Mouse (Mus musculus) hindbrain, embryonic 15.5 days (tissue): Measurements from ENCODE around the gene Tmem56. TPM values are rescaled to one million over a fixed set of nuclear protein-coding genes. Genes with fewer than 3 reads are reported as not detected.

Experiments used
- ATAC-seq: fragments of 200-750 bp; cut with Nextera tagmentation; 2 replicates; pipeline ENCODE4 v1.8.0; 2017; ENCODE audit warnings: low read depth, moderate number of reproducible peaks, moderate TSS enrichment; ENCODE audit not compliant: low FRiP score
- H3K27ac ChIP-seq: fragments of 300-500 bp; sonication (generic); replicated peaks from 2 replicates; pipeline ENCODE4 v1.5.1; 2015; ENCODE audit warnings: mild to moderate bottlenecking, inconsistent platforms
- H3K27me3 ChIP-seq: fragments of 300-500 bp; sonication (generic); 2 replicates; pipeline ENCODE4 v1.6.1; 2015; ENCODE audit warnings: control low read depth, inconsistent platforms
- H3K36me3 ChIP-seq: fragments of 300-500 bp; sonication (generic); 2 replicates; pipeline ENCODE4 v1.6.1; 2015; ENCODE audit warnings: control low read depth, inconsistent platforms
- H3K4me1 ChIP-seq: fragments of 300-500 bp; sonication (generic); replicated peaks from 2 replicates; pipeline ENCODE4 v1.6.1; 2015; ENCODE audit warnings: control low read depth, inconsistent platforms
- H3K4me2 ChIP-seq: fragments of 300-500 bp; sonication (generic); 2 replicates; pipeline ENCODE4 v1.6.1; 2015; ENCODE audit warnings: moderate library complexity, mild to moderate bottlenecking, inconsistent platforms
- H3K4me3 ChIP-seq: fragments of 300-500 bp; sonication (generic); 2 replicates; pipeline ENCODE4 v1.5.1; 2015; ENCODE audit warnings: mild to moderate bottlenecking, inconsistent platforms
- H3K9ac ChIP-seq: fragments of 300-500 bp; sonication (generic); 2 replicates; pipeline ENCODE4 v1.6.1; 2015; ENCODE audit warnings: inconsistent platforms
- H3K9me3 ChIP-seq: fragments of 300-500 bp; sonication (generic); 2 replicates; pipeline ENCODE4 v1.6.1; 2016; ENCODE audit warnings: control low read depth, inconsistent platforms
- WGBS: fragments of 180-500 bp; shearing (Covaris S2); methylation state at CpG from one replicate; pipeline ENCODE4 v1.1.7; 2015; 5-methylcytosine and 5-hydroxymethylcytosine counted together
- polyA plus RNA-seq: library from polyadenylated mRNA; unstranded; fragments of >200 nt; fragmentation: Nextera tagmentation; extraction: Ambion mirVana; gene quantifications from 2 replicates; pipeline ENCODE4 v1.2.1, GENCODE M21; 2015

Gene Tmem56
- polyA plus RNA-seq, 1 experiment from 2014 or later, result 2.6 TPM

DNA sequence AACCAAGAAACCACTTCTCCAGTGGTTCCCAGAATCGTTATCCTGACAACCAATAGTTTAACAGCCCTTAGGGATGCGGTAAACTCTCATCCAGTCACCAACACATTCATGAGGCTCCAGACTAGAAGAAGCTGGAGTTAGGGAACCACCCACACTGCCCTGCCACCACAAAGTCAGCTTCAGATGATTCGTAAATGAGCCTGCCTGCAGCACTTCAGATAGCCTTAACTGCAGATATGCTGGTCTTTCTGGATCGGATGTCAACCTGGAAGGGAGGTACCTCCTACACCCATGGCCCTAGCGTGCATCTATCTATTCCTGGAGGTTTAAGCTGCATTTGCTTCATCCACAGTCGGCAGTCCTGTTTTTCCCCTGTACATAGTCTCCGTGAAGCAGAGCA is 60.9 kb downstream of the Tmem56 start:
- no peak overlapping the region for H3K27ac ChIP-seq

DNA sequence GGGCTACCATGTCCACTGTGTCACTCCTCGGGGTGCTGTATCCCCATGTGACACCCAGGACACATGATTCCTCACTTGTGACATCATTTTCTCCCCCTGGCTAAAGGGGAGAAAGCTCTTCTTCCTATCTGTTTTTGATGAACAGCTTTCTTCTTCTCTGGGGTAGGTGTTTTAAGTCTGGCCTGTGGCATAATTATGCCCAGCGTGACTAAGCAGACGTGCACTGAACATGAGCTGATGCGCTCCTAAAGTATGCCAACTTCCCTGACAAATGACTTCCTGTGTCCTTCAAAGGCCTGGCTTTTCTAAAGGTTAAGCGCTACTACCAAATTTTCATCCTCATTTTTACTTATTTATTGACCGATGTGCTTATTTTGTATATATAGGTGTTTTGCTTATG is 65.9 kb downstream of the Tmem56 start:
- Histone ChIP-seq H3K9ac (no peak overlapping the region), H3K4me2 (no peak overlapping the region), H3K36me3 (no peaks in the 10 kb centered on the region), H3K9me3 (no peaks in the 10 kb centered on the region), H3K4me3 (no peak overlapping the region), H3K27me3 (no peaks in the 10 kb centered on the region), H3K4me1 (no peaks in the 10 kb centered on the region), H3K27ac (no peak overlapping the region)
- WGBS, result 85% methylated on average over 6 of the region's 6 CpGs
- ATAC-seq, result no peak

More for the DNA sequence above, 60.9 kb downstream of the Tmem56 start:
- Histone ChIP-seq H3K9ac (no peak overlapping the region), H3K27me3 (no peaks in the 10 kb centered on the region), H3K36me3 (no peaks in the 10 kb centered on the region), H3K4me1 (no peaks in the 10 kb centered on the region), H3K4me2 (no peak overlapping the region), H3K9me3 (no peaks in the 10 kb centered on the region), H3K4me3 (no peak overlapping the region)
- 84% methylated on average over 7 of the region's 7 CpGs for WGBS
- ATAC-seq, result no peak

DNA sequence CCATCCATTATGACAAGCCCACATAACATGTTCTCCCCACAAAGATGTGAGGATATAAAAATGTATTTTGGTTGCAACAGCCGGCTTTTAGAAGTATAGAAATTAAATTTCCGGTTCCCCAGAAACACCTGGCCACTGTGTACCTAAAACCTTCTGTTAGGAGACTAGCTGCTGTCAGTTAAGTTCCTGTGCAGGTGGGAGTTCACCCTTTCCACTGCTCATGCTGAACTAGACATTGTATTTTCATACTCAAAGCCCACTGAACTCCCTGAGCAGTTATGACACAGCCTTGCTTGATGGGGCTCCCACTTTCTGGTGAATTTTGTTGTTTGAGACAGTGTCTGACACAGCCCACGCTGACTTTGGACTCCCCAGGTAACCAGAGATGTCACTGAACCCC is 69.4 kb downstream of the Tmem56 start:
- H3K36me3 ChIP-seq, result no peaks in the 10 kb centered on the region
- H3K4me1 ChIP-seq, result no peaks in the 10 kb centered on the region
- H3K4me2 ChIP-seq, result no peak overlapping the region
- H3K27me3 ChIP-seq, result no peaks in the 10 kb centered on the region
- no peak for ATAC-seq
- no peak overlapping the region for H3K27ac ChIP-seq
- no peak overlapping the region for H3K9ac ChIP-seq
- WGBS, result 87% methylated on average over 3 of the region's 3 CpGs
- H3K9me3 ChIP-seq, result no peaks in the 10 kb centered on the region
- H3K4me3 ChIP-seq, result no peak overlapping the region

- H3K36me3 ChIP-seq, result no peaks in the 10 kb centered on the region
- H3K9ac ChIP-seq, result no peak overlapping the region
- WGBS, result 55% methylated on average over 1 of the region's 1 CpGs
- H3K4me1 ChIP-seq, result no peaks in the 10 kb centered on the region
- no peak overlapping the region for H3K27ac ChIP-seq
- H3K4me3 ChIP-seq, result no peak overlapping the region
- no peaks in the 10 kb centered on the region for H3K9me3 ChIP-seq
- H3K4me2 ChIP-seq, result no peak overlapping the region
- no peak for ATAC-seq
- H3K27me3 ChIP-seq, result no peaks in the 10 kb centered on the region
Observed at GRCm38 (mm10) chr3:121212156-121212555, 70.7 kb downstream of the Tmem56 start.

- ATAC-seq, result no peak
- Histone ChIP-seq H3K27me3 (no peaks in the 10 kb centered on the region), H3K4me3 (no peak overlapping the region), H3K4me2 (no peak overlapping the region), H3K9ac (no peak overlapping the region), H3K4me1 (no peaks in the 10 kb centered on the region), H3K9me3 (no peaks in the 10 kb centered on the region), H3K36me3 (no peaks in the 10 kb centered on the region), H3K27ac (no peak overlapping the region)
- 96% methylated on average over 5 of the region's 5 CpGs for WGBS
Observed at GRCm38 (mm10) chr3:121208994-121209393, 73.9 kb downstream of the Tmem56 start.

GRCm38 (mm10) chr3:121206202-121206882 is 76.6 kb downstream of the Tmem56 start:
- no peak for ATAC-seq
- 94% methylated on average over 19 of the region's 19 CpGs for WGBS
- H3K27me3 ChIP-seq, result no peaks in the 10 kb centered on the region
- no peak overlapping the region for H3K4me3 ChIP-seq
- no peaks in the 10 kb centered on the region for H3K4me1 ChIP-seq
- H3K9ac ChIP-seq, result no peak overlapping the region
- H3K4me2 ChIP-seq, result no peak overlapping the region
- no peak overlapping the region for H3K27ac ChIP-seq
- H3K36me3 ChIP-seq, result no peaks in the 10 kb centered on the region
- no peaks in the 10 kb centered on the region for H3K9me3 ChIP-seq

GRCm38 (mm10) chr3:121202638-121203037 is 80.3 kb downstream of the Tmem56 start:
- Histone ChIP-seq H3K4me3 (no peak overlapping the region), H3K36me3 (no peaks in the 10 kb centered on the region), H3K9me3 (no peaks in the 10 kb centered on the region), H3K27ac (no peak overlapping the region), H3K9ac (no peak overlapping the region), H3K27me3 (no peaks in the 10 kb centered on the region), H3K4me1 (no peaks in the 10 kb centered on the region), H3K4me2 (no peak overlapping the region)
- ATAC-seq, result no peak
- 89% methylated on average over 2 of the region's 2 CpGs for WGBS

DNA sequence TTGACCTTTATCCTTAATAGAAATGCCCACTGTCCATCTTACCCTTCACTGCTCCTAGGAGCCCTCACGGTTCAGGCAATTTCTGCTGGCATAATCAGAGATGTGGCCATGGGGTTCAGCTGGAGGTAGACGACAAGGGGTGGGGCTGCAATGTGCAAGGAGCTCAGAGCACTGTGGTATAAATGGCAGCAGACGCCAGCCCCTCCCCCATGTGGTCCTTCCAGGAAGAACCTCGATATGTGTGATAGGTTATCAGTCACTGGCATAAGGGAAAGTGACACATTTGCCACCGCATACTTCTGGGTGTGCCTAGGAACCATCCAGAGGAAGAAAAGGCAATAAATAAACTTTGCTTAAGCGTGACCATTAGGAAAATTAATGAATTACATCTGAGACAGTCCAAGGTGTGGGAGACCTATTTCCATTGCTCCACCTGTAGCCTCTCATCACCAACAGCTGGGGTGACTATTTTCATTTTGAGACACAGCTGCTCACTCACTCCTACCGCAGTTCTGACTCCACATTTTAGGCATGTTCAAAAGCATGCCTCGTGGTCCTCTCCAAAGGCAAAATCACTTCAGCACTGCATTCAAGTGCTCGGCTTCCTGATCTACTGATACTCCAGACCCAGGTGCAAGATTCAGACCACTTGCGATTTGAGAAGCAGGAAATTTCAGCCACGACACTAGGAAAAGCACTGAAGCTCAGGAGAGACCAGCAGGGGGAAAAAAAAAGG is 81.7 kb downstream of the Tmem56 start:
- H3K36me3 ChIP-seq, result no peaks in the 10 kb centered on the region
- no peaks in the 10 kb centered on the region for H3K9me3 ChIP-seq
- no peaks in the 10 kb centered on the region for H3K27me3 ChIP-seq
- 62% methylated on average over 11 of the region's 11 CpGs for WGBS
- H3K9ac ChIP-seq, result no peak overlapping the region
- no peaks in the 10 kb centered on the region for H3K4me1 ChIP-seq
- no peak overlapping the region for H3K4me3 ChIP-seq
- no peak overlapping the region for H3K27ac ChIP-seq
- H3K4me2 ChIP-seq, result no peak overlapping the region
- ATAC-seq, result no peak

DNA sequence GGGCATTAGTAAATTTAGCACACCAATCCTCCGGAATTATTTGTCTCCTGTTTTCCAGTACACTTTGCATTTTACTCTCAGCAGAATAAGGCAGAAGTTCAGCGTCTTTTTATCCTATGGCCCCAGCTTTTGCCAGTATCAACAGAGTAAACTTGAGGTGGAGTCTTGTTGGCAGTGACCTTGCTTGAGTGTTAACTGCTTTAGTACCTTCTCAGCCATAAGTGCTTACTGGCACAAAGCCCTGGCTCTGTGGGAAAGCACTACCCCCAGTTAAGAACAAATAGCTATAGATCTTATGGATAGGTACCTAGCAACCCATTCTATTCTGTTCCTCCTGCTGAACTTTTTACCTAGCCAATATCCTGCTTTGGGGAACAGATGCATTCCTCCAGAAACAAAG is 93.7 kb downstream of the Tmem56 start:
- Histone ChIP-seq H3K9me3 (no peaks in the 10 kb centered on the region), H3K27ac (no peak overlapping the region), H3K9ac (no peak overlapping the region), H3K4me3 (no peak overlapping the region), H3K4me2 (no peak overlapping the region), H3K36me3 (no peaks in the 10 kb centered on the region), H3K27me3 (no peaks in the 10 kb centered on the region), H3K4me1 (no peaks in the 10 kb centered on the region)
- 93% methylated on average over 2 of the region's 2 CpGs for WGBS
- ATAC-seq, result no peak

- no peaks in the 10 kb centered on the region for H3K27me3 ChIP-seq
- no peak overlapping the region for H3K4me2 ChIP-seq
- ATAC-seq, result no peak
- H3K9ac ChIP-seq, result no peak overlapping the region
- H3K4me3 ChIP-seq, result no peak overlapping the region
- H3K36me3 ChIP-seq, result no peaks in the 10 kb centered on the region
- no peaks in the 10 kb centered on the region for H3K9me3 ChIP-seq
- H3K4me1 ChIP-seq, result no peaks in the 10 kb centered on the region
- 93% methylated on average over 7 of the region's 7 CpGs for WGBS
- no peak overlapping the region for H3K27ac ChIP-seq
Observed at GRCm38 (mm10) chr3:121187510-121187909, 95.4 kb downstream of the Tmem56 start.

GRCm38 (mm10) chr3:121186925-121187324 is 96.0 kb downstream of the Tmem56 start:
- no peak overlapping the region for H3K27ac ChIP-seq
- WGBS, result 85% methylated on average over 3 of the region's 3 CpGs
- no peak overlapping the region for H3K4me3 ChIP-seq
- no peaks in the 10 kb centered on the region for H3K4me1 ChIP-seq
- no peaks in the 10 kb centered on the region for H3K9me3 ChIP-seq
- no peaks in the 10 kb centered on the region for H3K36me3 ChIP-seq
- no peak overlapping the region for H3K4me2 ChIP-seq
- H3K9ac ChIP-seq, result no peak overlapping the region
- ATAC-seq, result no peak
- no peaks in the 10 kb centered on the region for H3K27me3 ChIP-seq

- no peaks in the 10 kb centered on the region for H3K27me3 ChIP-seq
- no peaks in the 10 kb centered on the region for H3K4me1 ChIP-seq
- no peaks in the 10 kb centered on the region for H3K36me3 ChIP-seq
- H3K4me3 ChIP-seq, result no peak overlapping the region
- H3K27ac ChIP-seq, result no peak overlapping the region
- H3K9me3 ChIP-seq, result no peaks in the 10 kb centered on the region
- ATAC-seq, result no peak
- H3K9ac ChIP-seq, result no peak overlapping the region
- 93% methylated on average over 3 of the region's 3 CpGs for WGBS
- H3K4me2 ChIP-seq, result no peak overlapping the region
Observed at GRCm38 (mm10) chr3:121185197-121185596, 97.7 kb downstream of the Tmem56 start.
